ENCODE assay signal across 8 mouse cellular contexts in genomic region chr5:124206481-124207038, GRCm38 (mm10). TPM values are rescaled to one million over a fixed set of nuclear protein-coding genes. Genes with fewer than 3 reads are reported as not detected.
DNase-seq lines count a peak whose midpoint lies in the region; ATAC-seq and TF ChIP-seq lines count a peak whose summit lies in the region.

No protein-coding gene starts in this region.

- no peak overlapping the region for H3K4me3 ChIP-seq in liver, postnatal 0 days (ENCODE audit: low read depth, low read length)
- no peak overlapping the region for H3K4me3 ChIP-seq in stomach, embryonic 15.5 days (replicated peaks)

- no peak overlapping the region for H3K4me2 ChIP-seq in liver, postnatal 0 days (ENCODE audit: low read depth, low read length)
- no peak overlapping the region for H3K4me2 ChIP-seq in stomach, embryonic 15.5 days

- no peak for TF ChIP-seq EP300 in liver, postnatal 0 days (IDR thresholded peaks at IDR 0.05; ENCODE audit: low read depth)

- DNase-seq in adrenal gland, adult 2 months = peak; percentile 51
- no peak for DNase-seq in adrenal gland, postnatal 4 days (ENCODE audit: low spot score in 2 of 2)
- peak; percentile 52 for DNase-seq in embryo, embryonic 10.5 days (ENCODE audit: low spot score)
- peak; percentile 72 to 80 for DNase-seq in heart, postnatal 14 days
- DNase-seq in liver, postnatal 0 days = no peak
- DNase-seq in Muller cell, postnatal 12 days (ENCODE audit: inconsistent ontology term) = no peak

- ATAC-seq in liver, postnatal 0 days = peak; percentile 20
- ATAC-seq in stomach, embryonic 15.5 days (ENCODE audit: insufficient read depth, low FRiP score, low read depth) = peak; percentile 48; the same call in 1 of the 2 replicates
- no peak for ATAC-seq in megakaryocyte progenitor cell, adult 5-6 weeks (replicated peaks; ENCODE audit: poor library complexity)

- no peaks in the 10 kb centered on the region for H3K9me3 ChIP-seq in liver, postnatal 0 days (ENCODE audit: low read length)
- no peaks in the 10 kb centered on the region for H3K9me3 ChIP-seq in stomach, embryonic 15.5 days

- intact Hi-C loops in heart, postnatal 14 days (cut with DNase I) = no loop called here

- WGBS in liver, postnatal 0 days (ENCODE audit: insufficient replicate concordance) = 74% methylated on average over 13 of the region's 13 CpGs
- WGBS in stomach, embryonic 15.5 days = 33% methylated on average over 13 of the region's 13 CpGs

- TF ChIP-seq CTCF in liver, postnatal 0 days (IDR thresholded peaks at IDR 0.05; ENCODE audit: low read depth) = no peak

- no peaks in the 10 kb centered on the region for H3K27me3 ChIP-seq in liver, postnatal 0 days (ENCODE audit: insufficient read depth, low read length)
- no peaks in the 10 kb centered on the region for H3K27me3 ChIP-seq in stomach, embryonic 15.5 days (replicated peaks)

- H3K36me3 ChIP-seq in liver, postnatal 0 days (replicated peaks; ENCODE audit: insufficient read depth, low read length) = 0 out of 2 replicates have a peak, but pooled peaks cover 2% of the 10 kb centered on the region
- no peaks in the 10 kb centered on the region for H3K36me3 ChIP-seq in stomach, embryonic 15.5 days

- no peak overlapping the region for H3K27ac ChIP-seq in liver, postnatal 0 days (ENCODE audit: low read depth)
- no peak overlapping the region for H3K27ac ChIP-seq in stomach, embryonic 15.5 days

- peaks cover 33% of the 10 kb centered on the region for H3K4me1 ChIP-seq in liver, postnatal 0 days (ENCODE audit: insufficient read depth)
- peaks cover 29% of the 10 kb centered on the region for H3K4me1 ChIP-seq in stomach, embryonic 15.5 days

- no peak overlapping the region for H3K9ac ChIP-seq in liver, postnatal 0 days (replicated peaks)
- H3K9ac ChIP-seq in stomach, embryonic 15.5 days = no peak overlapping the region

RNA-seq across cellular contexts. Expression of gene Pitpnm2, which starts 43.0 kb away (rescaled TPM):
- total RNA-seq in adrenal gland, adult 2 months (2021) = 10 to 100 TPM; 41.6 to 65.2 TPM
- 158 and 207 TPM in 2 replicates for polyA plus RNA-seq in adrenal gland, adult 2 months (2012; rRNA removed)
- 10 to 100 TPM; 51.2 to 56.3 TPM for total RNA-seq in adrenal gland, postnatal 4 days (2021)
- total RNA-seq in heart, postnatal 14 days (2021) = 10 to 100 TPM; 47.9 to 52.4 TPM
- polyA plus RNA-seq in liver, postnatal 0 days (2015; fragmentation: Nextera tagmentation; extraction: Ambion mirVana) = 2.1 and 2.4 TPM in 2 replicates
- polyA plus RNA-seq in stomach, embryonic 15.5 days (2015; fragmentation: Nextera tagmentation; extraction: Ambion mirVana) = 5.1 and 5.2 TPM in 2 replicates
- 6.0 and 7.5 TPM in 2 replicates for total RNA-seq in megakaryocyte progenitor cell, adult 5-6 weeks (2015)
- 2.5 and 3.1 TPM in 2 replicates for total RNA-seq in megakaryocyte progenitor cell, adult 5-6 weeks (2017)

Comparison
In these comparisons a context has a peak if more than half of its experiments do, and no peak if none do; other contexts are left out.
1. DNase-seq: peak in adrenal gland, adult 2 months (single experiment), embryo, embryonic 10.5 days (single experiment) and heart, postnatal 14 days (2 of 2); none in adrenal gland, postnatal 4 days (0 of 2), liver, postnatal 0 days (single experiment) and Muller cell, postnatal 12 days (single experiment).
2. RNA of gene Pitpnm2, which starts 43.0 kb away (total RNA-seq): 41.6 to 65.2 TPM in adrenal gland, adult 2 months, 51.2 to 56.3 TPM in adrenal gland, postnatal 4 days and 47.9 to 52.4 TPM in heart, postnatal 14 days; 2.5 to 7.5 TPM in megakaryocyte progenitor cell, adult 5-6 weeks; every median in the first group is over 4 times any median in the second.